Mouse (Mus musculus) liver, embryonic 11.5 days (tissue): ENCODE results near the gene T. TPM values are rescaled to one million over a fixed set of nuclear protein-coding genes. Genes with fewer than 3 reads are reported as not detected.

ENCODE experiments used
- polyA plus RNA-seq: library from polyadenylated mRNA; unstranded; fragments of >200 nt; fragmentation: Nextera tagmentation; extraction: Ambion mirVana; gene quantifications from 2 replicates; pipeline ENCODE4 v1.2.1, GENCODE M21; 2014

T gene
- polyA plus RNA-seq, 1 experiment from 2014 or later: not detected

Other genes starting within 250 kb of the T start
- not detected in 2 replicates for gene Ccr6, start 198.4 kb upstream of the T start, polyA plus RNA-seq
- 123 and 129 TPM in 2 replicates for gene Mpc1, start 151.5 kb upstream of the T start, polyA plus RNA-seq
- gene Sft2d1, start 123.3 kb upstream of the T start, polyA plus RNA-seq: 73.2 and 83.3 TPM in 2 replicates
- gene Prr18, start 97.0 kb upstream of the T start, polyA plus RNA-seq: 0.05 and 0.13 TPM in 2 replicates
- 0.29 and 0.43 TPM in 2 replicates for gene T2, start 78.4 kb upstream of the T start, polyA plus RNA-seq
- gene Pde10a, start 90.9 kb downstream of the T start, polyA plus RNA-seq: 1.4 and 1.8 TPM in 2 replicates
- gene Gm17087, start 132.5 kb downstream of the T start, polyA plus RNA-seq: not detected in 2 replicates